Mouse (Mus musculus): ENCODE results near the gene Tmem178b.

The Tmem178b gene

DNA sequence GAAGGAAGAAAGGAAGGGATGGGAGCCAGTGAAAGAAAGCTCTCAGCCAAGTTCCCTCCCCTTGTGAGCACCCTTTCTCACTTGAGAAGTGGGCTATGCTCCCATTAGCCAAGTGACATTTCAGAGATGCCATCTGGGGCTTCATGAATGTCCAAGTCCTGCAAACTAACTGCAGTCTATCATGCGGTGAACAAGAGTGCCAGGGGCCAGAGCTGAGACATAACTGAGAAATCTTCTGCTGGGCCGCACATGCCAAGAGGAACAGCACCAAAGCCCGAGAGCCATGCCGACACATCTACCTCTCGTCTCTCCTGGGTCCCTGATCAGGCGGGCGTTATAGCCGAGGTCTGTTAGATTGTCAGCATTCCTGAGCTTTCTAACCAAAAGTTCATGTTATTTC, 279.2 kb downstream of the Tmem178b start:
- no peak for DNase-seq (ENCODE audit: low spot score in 2 of 2)

DNA sequence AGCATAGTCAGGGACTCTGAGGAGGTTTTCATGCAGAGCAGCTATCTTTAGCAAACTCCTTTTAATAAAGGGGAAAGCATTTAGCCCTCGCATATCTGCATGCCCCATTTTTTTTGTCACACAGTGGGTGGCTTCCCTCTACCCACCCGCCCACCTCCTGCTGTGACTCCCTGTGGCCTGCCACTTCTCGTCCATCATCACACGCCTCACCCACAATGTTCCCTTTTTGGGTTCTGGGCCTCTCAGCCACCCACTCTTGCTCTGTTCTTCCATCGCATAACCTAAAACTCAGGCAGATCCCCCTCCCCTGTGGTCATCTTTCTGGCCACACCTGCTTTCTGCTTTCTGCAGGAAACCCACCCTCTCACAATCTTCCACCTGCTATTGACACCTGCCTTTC, 288.3 kb downstream of the Tmem178b start:
- DNase-seq (ENCODE audit: low spot score in 2 of 2), result no peak

DNA sequence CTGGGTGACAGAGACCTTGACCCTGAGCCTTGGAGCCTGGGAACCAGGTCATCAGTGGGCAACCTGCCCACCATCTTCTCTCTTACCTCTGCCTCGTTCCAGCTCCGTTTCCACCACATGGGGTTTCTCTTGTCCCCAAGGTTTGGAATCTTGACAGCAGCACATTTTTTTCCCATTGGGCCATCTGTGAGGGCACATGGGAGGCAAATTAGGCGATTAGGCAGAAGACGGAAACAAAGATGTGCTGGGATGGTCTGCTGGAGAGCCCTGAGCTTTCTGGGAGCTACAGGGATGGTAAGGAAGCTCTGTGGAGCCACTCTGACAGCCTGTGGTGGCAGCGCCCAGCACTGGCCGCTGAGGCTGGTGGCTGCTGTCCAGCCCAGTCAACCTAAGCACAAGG, 300.5 kb downstream of the Tmem178b start:
- no peak for DNase-seq (ENCODE audit: low spot score in 2 of 2)

DNA sequence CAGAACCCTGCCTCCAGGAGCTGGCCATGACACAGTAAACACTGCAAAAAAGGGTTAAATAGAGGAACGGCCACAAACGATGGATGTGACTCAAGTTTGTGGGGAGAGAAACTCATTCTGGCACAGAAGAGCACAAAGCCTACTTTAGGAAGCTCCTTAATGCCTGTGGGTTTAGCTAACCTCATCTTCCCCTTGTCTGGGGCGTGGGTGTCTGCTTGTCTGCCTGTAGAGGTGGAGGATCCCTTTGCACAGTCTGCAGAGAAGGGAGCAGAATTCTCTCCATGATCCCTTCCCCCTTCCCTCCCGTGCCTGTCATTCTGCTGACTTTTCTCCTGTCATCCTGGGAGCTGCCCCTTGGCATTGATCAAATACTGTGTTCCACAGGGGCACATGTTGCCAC, 304.8 kb downstream of the Tmem178b start:
- no peak for DNase-seq (ENCODE audit: low spot score in 2 of 2)

DNA sequence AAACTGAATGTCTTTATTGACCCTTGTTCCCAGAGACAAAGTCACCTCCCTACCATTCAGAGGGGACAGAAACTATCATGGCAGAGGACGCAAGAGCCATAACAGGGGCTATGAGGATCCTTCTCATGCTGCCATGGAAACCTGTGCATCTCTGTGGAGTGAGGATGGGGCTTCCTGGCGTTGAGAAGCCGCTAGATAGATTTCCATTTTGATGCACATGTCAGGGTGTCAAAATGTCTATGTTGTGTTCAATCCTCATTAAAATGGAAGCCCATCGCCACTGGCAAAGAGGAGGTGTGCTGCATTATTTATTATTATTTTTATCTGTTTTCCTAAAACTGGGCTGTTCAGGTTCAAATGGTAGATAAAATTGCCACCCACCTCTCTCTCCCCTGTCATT, 307.5 kb downstream of the Tmem178b start:
- no peak for DNase-seq (ENCODE audit: low spot score in 2 of 2)

DNA sequence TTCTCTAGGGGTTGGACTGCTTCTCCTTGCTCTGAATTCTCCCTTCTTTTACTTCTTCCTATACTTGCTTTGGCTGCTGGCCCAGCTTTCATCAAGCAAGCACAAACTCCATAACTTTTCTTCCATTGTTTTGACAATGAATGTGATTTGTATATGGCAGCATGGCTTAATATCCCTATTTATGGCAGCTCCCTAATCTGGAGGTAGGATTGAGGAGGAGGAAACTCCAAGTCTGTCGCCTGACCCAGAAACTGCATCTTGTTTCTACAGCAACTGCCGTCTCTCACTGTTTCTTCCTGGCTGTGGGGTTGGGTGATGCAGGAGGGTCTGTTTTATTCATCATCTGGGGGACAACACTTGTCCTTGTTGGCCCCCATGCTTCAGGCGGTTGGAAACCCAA, 327.6 kb downstream of the Tmem178b start:
- no peak for DNase-seq (ENCODE audit: low spot score in 2 of 2)

DNA sequence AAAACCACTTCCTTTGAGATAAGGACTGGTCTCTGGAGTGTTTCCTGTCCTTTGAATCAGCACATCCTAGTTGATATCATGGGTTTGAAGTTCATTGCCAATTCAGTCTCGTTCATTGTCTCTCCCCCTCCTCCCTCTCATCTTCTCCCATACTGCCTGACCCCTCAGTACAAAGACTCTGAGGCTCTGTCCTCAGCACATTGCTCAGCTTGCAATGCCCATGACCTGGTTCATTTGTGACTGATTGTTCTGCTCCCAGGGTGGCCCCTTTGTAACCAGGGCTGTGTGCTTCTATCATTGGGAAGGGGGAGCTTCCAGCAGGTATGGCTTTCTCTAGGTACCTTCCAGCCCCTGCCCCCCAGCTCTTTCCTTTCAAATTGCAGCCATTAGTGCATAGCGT, 329.5 kb downstream of the Tmem178b start:
- no peak for DNase-seq (ENCODE audit: low spot score in 2 of 2)

DNA sequence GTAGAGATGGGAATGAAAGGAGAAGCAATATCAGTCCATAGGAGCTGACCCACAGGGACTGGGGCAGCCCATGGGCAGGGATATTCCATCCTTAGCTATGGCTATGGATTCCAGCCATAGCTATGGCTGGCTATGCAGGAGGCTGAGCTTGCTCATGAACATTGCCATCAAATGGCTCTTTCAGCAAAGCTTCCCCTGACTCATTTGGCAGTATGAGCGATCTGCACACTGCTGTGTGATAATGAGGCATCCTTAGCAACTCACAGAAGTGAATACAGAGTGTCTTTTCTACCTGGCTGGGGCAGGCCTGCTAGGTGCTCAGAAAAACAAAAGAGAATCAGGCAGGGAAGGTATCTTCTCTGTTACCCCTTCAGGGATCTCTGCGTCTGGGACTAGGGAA, 332.3 kb downstream of the Tmem178b start:
- no peak for DNase-seq (ENCODE audit: low spot score in 2 of 2)

DNA sequence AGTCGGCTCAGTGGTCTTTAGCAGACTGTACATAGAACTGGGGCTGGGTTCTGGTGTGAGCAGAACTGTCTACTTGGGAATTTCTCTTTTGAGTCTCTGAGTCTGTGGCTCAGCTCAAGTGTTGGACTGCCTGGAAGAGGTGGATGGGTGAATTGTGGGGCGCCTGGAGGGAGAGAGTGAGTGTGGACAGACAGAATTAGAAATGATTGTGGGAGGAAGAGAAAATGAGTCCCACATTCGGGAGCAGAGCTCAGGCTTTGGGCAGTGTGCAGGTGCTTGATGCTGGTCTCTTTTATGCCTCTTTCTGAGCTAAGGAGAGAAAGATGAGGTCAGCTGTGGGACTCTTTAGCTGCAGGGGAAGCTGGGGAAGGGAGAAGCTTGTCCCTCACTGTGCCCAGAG, 334.9 kb downstream of the Tmem178b start:
- no peak for DNase-seq (ENCODE audit: low spot score in 2 of 2)

DNA sequence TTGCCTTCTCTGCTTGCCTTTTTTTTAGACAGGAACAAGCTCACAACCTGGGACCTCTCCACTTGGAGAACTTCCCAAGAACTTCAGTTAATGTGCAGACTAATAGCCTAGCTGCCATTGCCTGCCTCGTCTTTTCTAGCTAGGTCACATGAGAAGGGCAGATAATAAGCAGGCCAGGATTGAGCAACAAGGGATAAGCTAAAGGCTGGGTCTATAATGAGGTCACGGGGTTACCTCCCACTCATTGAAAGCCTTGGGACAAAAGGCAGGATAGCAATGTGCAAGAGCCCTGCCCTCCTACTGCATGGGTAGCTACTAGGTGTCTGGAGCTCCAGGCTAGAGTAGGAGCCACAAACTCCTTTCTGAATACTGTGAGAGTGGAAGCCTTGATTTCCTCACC, 336.1 kb downstream of the Tmem178b start:
- DNase-seq (ENCODE audit: low spot score in 2 of 2), result no peak

DNA sequence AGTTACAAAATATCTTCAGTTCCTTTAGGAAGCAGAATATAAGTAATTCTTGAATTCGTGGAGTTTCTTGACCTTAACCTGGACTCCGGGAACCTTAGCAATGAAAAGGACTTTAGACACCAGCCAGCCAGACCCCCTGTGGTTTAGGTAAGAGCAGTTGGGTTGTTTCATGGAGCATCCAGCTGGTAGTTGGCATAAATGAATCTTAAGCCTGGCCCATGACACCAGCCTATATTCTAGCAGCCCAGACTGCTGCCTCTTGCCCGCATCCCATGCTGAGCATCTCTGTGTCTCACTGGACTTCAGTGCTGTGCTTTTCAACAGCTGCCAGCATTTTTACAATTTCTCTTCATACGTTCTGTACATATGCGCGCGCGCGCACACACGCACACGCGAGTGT, 344.1 kb downstream of the Tmem178b start:
- DNase-seq (ENCODE audit: low spot score in 2 of 2), result no peak

DNA sequence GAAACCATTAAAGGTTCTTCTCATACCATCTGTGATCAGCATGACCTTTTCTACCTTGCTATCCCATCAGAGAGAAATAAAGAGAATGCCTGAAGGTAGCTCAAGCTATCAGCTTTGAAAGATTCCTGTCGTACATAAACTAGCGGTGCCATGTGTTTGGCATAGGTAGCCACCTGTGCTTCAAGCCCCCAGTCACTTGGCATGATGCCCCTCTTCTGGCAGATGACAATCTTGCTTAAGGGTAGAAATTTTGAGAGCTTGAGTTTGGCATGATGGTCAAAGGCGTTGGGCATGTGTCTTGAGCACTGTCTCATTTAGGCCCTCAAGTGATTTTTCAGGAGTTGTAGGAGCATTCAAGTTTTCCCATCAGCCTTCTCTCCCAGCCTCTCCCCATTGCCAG, 344.6 kb downstream of the Tmem178b start:
- DNase-seq (ENCODE audit: low spot score in 2 of 2), result no peak

DNA sequence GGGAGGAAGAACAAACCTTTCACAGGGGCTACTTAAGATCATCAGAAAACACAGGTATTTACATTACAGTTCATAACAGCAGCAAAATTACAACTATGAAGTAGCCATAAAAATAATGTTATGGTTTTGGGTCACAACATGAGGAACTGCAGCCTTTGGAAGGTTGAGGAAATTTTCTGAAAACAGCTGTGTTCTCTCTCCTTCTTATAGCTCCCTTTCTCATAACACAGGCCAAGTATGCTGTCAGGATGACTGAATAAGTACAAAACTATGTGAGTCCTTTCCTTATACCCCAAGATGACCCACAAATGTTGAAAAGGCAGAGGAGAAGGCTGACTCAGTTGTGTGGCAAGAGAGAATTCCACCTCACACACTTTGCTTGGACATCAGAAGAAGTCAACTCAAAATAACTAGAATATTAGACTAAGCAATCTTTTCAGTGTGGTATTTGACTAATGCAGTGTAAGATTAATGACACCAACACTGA, 347.6 kb downstream of the Tmem178b start:
- DNase-seq (ENCODE audit: low spot score in 2 of 2), result no peak

DNA sequence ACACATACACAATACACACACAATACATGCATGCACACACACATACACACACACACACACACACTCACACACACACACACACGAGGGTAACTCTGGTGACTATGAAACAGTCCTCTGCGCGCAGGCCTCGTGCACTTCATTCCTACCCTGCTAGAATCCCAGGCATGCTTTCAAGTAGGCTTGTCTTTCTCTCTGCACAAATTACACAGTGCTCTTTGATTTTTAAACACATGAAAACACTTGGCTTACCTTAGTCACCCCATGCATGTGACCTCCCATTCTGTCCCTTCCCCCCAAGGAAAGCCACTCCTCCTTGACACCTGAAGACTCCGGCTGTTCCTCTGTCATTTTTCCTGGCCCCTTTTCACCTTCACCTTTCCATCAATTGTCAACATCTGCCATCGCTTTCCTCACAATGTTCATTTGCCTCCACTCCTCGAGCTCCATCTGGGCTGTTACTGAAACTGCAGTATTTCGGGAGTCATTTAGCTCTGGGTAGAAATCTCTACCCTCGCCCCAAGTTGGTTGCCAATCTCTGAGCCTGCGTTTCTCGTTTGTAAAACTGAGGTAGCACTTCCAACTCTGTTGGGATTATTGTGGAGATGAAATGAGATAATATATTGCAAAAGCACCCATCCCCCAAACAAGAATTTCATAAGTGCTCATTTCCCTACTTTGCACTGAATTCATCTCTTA, 352.7 kb downstream of the Tmem178b start:
- no peak for DNase-seq (ENCODE audit: low spot score in 2 of 2)

DNA sequence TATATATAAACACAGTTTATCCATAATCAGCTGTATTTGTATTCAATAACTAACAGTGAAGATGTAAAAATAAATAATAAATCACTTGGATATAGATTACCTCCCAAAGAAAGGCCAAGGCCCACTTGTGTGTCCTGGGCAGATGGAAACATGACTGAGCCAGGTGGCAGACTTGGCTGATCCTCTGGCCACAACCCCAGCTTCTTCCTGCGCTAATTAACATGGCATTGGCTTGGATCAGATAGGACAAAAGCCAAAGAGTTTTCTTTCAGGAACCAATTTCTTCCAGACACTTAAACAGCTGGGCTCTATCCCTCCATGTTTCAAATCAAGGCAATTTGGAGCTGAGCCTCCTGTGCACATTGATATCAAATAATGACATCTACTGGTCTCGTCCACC, 355.9 kb downstream of the Tmem178b start:
- no peak for DNase-seq (ENCODE audit: low spot score in 2 of 2)

DNA sequence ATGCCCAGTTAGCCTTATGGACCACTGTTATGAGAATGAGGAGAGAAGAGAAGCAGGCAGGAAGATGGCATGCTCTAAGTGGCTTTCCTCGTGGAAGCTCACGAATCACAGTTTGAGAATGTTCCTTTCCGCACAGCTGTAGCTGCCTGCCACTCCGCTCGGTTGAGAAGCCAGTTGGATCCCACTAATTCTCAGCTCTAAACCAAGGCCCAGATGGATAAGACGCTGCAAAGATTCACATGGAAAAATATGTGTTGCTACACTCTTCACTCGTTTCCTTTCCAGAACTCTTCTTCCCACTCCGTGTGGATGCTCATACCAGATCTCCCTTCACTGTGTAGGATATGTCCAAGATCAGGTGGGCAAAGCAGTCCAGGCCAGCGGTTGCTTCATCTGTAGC, 356.9 kb downstream of the Tmem178b start:
- no peak for DNase-seq (ENCODE audit: low spot score in 2 of 2)

DNA sequence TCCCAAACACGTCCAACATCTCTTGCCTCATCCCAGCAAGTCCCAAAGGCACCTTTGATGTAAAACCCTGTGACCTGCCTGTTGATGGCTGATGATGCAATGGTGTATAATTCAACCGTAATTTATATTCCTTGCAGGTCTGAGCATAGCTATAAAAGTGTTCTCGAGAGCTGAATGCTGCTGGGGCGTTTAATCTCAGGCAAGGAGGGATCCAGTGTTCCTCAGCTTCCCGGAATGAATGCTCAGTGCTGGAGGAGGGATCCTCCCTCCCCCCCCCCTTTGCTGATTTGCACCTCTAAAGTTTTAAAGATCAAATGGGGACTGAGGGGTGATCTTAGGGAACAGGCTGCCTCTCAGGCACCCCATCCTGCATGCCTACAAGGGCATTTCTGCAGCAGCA, 361.0 kb downstream of the Tmem178b start:
- no peak for DNase-seq (ENCODE audit: low spot score in 2 of 2)

DNA sequence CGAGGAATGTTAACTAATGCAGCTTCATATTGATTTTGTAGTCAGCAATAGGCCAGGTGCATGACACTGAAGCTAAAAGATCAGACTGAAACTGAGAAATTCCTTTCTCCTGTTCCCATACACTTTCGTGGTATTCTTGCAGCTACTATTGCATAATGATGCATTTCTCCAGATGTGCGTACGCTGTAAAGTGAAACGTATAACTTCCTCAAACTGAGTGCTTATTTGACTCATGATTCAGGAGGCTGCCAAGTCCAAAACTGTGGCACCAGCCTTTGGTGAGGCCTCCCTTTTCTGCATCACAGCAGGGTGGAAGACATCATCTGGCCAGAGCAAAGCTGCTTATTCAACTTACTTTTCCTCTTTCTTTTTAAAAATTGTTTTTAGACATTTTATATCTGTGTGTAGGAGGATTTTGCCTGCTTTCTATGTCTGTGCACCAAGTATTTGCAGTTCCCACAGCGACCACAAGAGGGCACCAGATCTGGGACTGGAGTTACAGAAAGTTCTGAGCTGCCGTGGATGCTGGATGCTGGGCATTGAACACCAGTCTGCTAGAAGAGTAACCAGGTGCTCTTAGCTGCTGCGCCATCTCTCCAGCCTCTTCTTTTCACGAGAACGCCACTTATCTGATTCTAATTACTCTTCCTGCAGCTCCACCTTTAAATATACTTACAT, 362.9 kb downstream of the Tmem178b start:
- peak; percentile 67 to 81 for DNase-seq (ENCODE audit: low spot score in 2 of 2)

DNA sequence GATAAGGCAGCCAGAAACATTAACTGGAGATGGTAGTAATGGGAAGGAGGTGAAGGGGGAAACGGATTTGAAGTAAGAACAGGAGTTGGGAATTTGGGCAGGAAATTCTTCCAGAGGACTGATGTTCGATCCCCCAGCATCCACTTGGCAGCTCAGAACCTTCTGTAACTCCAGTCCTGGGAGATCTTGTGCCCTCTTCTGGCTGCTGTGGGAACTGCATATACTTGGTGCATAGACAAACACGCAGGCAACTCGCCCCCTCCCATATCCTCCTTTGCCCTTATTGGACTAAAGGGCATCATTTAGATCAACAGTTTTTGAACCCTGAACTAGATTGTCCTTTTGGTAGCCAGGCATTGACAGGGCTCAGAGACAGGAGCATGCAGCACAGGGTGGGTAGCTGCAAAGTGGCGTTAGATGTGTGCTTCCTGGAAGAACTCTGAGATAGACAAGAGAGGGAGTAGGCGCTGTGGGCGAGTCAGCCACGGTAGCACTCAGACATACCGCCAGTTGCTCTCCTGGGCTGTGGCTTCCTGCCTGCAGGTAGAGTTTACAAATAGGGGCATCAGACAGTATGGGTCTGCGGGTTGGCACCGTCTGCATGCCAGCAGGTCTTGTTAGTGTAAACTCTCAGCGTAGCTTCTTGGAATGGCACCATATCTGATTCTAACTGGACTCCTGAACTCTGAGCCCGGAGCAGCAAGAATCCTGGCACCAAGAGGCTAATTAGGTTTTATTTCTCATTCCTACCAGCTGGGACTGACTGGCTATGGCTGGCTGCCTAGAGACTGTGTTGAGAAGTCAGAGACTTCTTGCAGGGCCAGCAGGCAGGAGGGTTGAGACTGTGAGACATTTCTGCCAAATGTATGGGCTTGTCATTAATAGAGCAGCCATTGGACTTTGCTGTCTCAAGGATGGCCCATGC, 364.0 kb downstream of the Tmem178b start:
- DNase-seq (ENCODE audit: low spot score in 2 of 2), result peak; percentile 20 to 66

DNA sequence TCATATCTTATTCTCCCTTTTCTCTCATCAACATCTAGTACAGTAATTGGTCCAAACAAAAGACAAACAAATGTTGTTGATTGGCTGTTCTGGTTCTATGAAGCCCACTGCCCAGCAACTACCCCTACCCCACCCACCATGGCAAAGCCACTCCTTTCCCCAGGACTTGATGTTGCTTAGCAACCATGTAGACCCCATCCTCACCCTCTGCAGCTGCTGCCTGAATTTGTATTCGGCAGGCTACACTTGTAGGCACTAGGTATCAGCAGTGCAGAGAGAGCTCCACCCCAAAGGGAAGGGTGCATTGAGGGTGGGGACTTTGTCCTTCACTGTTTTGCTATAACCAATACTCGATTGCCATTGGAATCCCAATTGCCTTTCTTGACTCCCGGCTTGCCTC, 365.8 kb downstream of the Tmem178b start:
- no peak for DNase-seq (ENCODE audit: low spot score in 2 of 2)

DNA sequence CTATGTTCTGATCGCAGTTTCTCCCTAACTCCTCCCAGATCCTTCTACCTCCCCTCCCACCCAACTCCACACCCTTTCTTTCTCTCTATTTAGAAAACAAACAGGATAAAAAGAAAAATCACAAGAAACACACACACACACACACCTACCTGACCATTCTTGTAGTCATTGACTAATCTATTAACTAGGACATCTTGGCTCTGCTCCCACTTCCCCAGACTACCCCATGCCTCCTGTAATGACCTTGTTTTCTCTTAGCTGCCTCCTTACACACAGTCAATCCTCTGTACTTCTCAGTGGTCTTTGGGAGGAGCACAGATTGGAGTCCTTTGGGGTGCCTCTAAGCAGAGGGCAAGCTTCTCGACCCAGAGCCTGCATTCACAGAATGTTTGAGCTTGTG, 367.6 kb downstream of the Tmem178b start:
- no peak for DNase-seq (ENCODE audit: low spot score in 2 of 2)

DNA sequence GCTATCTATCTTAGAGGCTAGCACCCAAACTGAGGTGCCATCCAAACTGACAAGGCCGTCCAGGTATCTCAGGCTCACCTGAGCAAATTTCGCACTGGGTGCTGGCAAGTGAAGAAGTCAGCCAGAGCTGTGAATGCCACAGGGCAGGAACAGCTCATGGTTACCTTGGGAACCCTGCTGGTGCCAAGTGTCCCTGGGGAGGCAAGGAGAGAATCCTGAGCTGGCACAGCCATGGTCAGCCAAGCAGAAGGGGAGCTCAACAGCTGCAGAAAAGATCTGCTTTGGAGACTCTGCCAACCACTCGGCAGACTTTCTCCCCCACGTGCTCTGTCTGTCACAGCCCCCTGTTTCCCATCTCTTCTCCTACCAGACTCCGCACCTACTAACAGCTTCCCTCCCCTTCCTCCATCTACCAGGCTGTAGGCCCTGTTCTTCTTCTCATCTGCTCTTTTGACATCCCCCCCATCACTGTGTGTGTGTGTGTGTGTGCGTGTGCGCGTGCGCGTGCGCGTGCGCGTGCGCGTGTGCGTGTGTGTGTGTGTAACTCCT, 374.4 kb downstream of the Tmem178b start:
- DNase-seq (ENCODE audit: low spot score in 2 of 2), result no peak

Measured in spleen, postnatal 10 days (tissue).